Mouse (Mus musculus) lung, postnatal 0 days (tissue): Measurements from ENCODE around the gene B3gat1. TPM values are rescaled to one million over a fixed set of nuclear protein-coding genes. Genes with fewer than 3 reads are reported as not detected.

Experiments used
- ATAC-seq: fragments of 200-750 bp; cut with Nextera tagmentation; 2 replicates; pipeline ENCODE4 v1.8.0; 2017; ENCODE audit warnings: moderate library complexity
- DNase-seq: peaks from one replicate; pipeline ENCODE4 v3.0.0-alpha.2; 2016; ENCODE audit warnings: low spot score
- H3K27ac ChIP-seq: fragments of 300-500 bp; sonication (generic); 2 replicates; pipeline ENCODE4 v1.5.1; 2014; ENCODE audit warnings: antibody characterized with exemption, mild to moderate bottlenecking, low read length, mixed read lengths
- H3K27me3 ChIP-seq: fragments of 300-500 bp; sonication (generic); replicated peaks from 2 replicates; pipeline ENCODE4 v1.6.1; 2014; ENCODE audit warnings: low read length, mixed read lengths; ENCODE audit not compliant: insufficient read depth
- H3K36me3 ChIP-seq: fragments of 300-500 bp; sonication (generic); 2 replicates; pipeline ENCODE4 v1.6.1; 2014; ENCODE audit warnings: low read length, mixed read lengths; ENCODE audit not compliant: insufficient read depth
- H3K4me1 ChIP-seq: fragments of 300-500 bp; sonication (generic); 2 replicates; pipeline ENCODE4 v1.6.1; 2014; ENCODE audit warnings: antibody characterized with exemption, low read depth, low read length, mixed read lengths; ENCODE audit not compliant: insufficient read depth
- H3K4me2 ChIP-seq: fragments of 300-500 bp; sonication (generic); replicated peaks from 2 replicates; pipeline ENCODE4 v1.6.1; 2014; ENCODE audit warnings: low read depth, mild to moderate bottlenecking, low read length, moderate library complexity, mixed read lengths
- H3K4me3 ChIP-seq: fragments of 300-500 bp; sonication (generic); 2 replicates; pipeline ENCODE4 v1.5.1; 2014; ENCODE audit warnings: low read depth, low read length
- H3K9ac ChIP-seq: fragments of 300-500 bp; sonication (generic); replicated peaks from 2 replicates; pipeline ENCODE4 v1.6.1; 2014; ENCODE audit warnings: low read depth, mild to moderate bottlenecking
- H3K9me3 ChIP-seq: fragments of 300-500 bp; sonication (generic); 2 replicates; pipeline ENCODE4 v1.6.1; 2016; ENCODE audit warnings: low read length, mixed read lengths
- CTCF ChIP-seq: IDR thresholded peaks from 2 replicates; pipeline ENCODE4 v1.5.1; 2016; ENCODE audit warnings: antibody characterized with exemption, mild to moderate bottlenecking
- EP300 ChIP-seq: IDR thresholded peaks from 2 replicates; pipeline ENCODE4 v1.6.1; 2016; ENCODE audit warnings: antibody characterized with exemption, mild to moderate bottlenecking, control low read depth
- WGBS: fragments of 180-500 bp; shearing (Covaris S2); extraction: QIAGEN DNeasy Blood & Tissue Kit; methylation state at CpG from one replicate; pipeline ENCODE4 v1.1.7; 2014; 5-methylcytosine and 5-hydroxymethylcytosine counted together
- polyA plus RNA-seq: library from polyadenylated mRNA; unstranded; fragments of >200 nt; fragmentation: Nextera tagmentation; extraction: Ambion mirVana; gene quantifications from 2 replicates; pipeline ENCODE4 v1.2.1, GENCODE M21; 2015

The B3gat1 gene
- polyA plus RNA-seq, 1 experiment from 2014 or later = not detected

DNA sequence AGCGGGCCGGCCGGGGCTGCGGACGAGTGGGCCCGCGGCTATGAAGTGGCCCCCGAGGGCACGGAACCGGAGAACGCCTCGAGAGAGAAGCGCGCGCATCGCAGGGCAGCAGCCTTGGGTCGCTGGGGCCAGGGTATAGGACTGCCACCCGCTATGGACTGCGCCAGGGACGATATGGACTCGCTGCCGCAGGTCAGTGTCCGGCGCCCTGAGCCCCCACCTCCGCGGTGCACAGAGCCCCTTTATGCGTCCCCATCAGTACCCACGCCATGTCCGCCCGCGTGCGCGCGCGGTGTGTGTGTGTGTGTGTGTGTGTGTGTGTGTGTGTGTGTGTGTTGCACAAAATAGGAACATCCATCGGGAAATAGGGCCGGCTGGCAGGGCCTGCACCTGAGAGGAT is 458 bp downstream of the B3gat1 start:
- peaks cover 15% of the 10 kb centered on the region for H3K27me3 ChIP-seq
- peak overlapping the region; percentile 55 for H3K4me2 ChIP-seq
- 3% methylated on average over 18 of the region's 37 CpGs for WGBS
- H3K4me3 ChIP-seq = peak overlapping the region; percentile 21; the same call in 1 of the 2 replicates
- no peaks in the 10 kb centered on the region for H3K4me1 ChIP-seq
- no peak overlapping the region for H3K27ac ChIP-seq
- ATAC-seq (no peak), DNase-seq (no peak)
- TF ChIP-seq EP300 (no peak), CTCF (no peak)
- H3K9ac ChIP-seq = no peak overlapping the region
- H3K36me3 ChIP-seq = no peaks in the 10 kb centered on the region
- no peaks in the 10 kb centered on the region for H3K9me3 ChIP-seq

DNA sequence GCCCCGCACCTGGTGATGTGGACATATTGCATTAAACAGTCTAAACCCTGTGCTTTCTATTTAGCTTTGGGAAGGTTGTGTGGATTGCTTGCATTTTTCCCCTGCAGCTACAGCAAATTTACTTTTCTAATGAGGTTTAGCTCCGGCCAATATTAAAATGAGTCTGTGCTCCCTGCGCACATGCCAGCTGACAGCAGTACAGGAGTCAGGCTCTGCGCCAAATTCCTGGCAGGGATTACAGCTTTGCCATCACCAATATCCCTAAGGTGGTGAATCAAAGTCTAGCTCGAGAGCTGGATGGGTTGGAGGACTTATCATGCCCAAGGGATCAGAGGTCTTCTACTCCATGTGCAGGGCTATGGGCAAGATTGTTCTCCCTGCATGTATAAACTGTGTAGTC is 3.6 kb downstream of the B3gat1 start:
- WGBS = 69% methylated on average over 5 of the region's 5 CpGs
- no peak for TF ChIP-seq CTCF
- TF ChIP-seq EP300 = no peak
- no peaks in the 10 kb centered on the region for H3K36me3 ChIP-seq

DNA sequence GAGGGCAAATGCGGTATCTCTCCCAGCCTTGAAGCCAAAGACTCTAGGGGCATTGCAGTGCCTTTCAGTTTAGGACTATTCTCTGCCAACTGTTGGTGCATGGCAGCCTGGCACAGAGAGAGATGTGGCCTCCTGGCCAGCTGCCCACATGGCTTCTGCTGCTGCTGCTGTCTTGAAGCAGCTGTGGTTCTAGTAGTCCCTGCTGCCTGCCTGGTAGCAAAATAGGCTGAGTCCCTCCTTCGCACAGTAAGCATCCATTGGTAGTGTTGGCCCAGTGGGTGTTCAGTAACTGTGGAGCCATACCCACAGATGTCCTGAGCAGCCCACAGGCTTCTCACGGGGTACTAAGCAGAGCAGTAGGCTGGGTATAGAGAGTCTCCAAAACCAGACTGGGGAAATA is 9.3 kb downstream of the B3gat1 start:
- Histone ChIP-seq H3K36me3 (no peaks in the 10 kb centered on the region), H3K4me1 (no peaks in the 10 kb centered on the region), H3K9me3 (no peaks in the 10 kb centered on the region), H3K4me3 (no peak overlapping the region), H3K4me2 (no peak overlapping the region), H3K9ac (no peak overlapping the region), H3K27ac (no peak overlapping the region), H3K27me3 (no peaks in the 10 kb centered on the region)
- no peak for TF ChIP-seq EP300
- no peak for TF ChIP-seq CTCF
- 80% methylated on average over 3 of the region's 3 CpGs for WGBS
- DNase-seq (no peak), ATAC-seq (no peak)

More for the DNA sequence above, 3.6 kb downstream of the B3gat1 start:
- DNase-seq (no peak), ATAC-seq (no peak)
- H3K4me2 ChIP-seq = no peak overlapping the region
- no peaks in the 10 kb centered on the region for H3K4me1 ChIP-seq
- no peaks in the 10 kb centered on the region for H3K9me3 ChIP-seq
- H3K27me3 ChIP-seq = peaks cover 15% of the 10 kb centered on the region
- H3K4me3 ChIP-seq = no peak overlapping the region
- H3K27ac ChIP-seq = no peak overlapping the region
- H3K9ac ChIP-seq = no peak overlapping the region

DNA sequence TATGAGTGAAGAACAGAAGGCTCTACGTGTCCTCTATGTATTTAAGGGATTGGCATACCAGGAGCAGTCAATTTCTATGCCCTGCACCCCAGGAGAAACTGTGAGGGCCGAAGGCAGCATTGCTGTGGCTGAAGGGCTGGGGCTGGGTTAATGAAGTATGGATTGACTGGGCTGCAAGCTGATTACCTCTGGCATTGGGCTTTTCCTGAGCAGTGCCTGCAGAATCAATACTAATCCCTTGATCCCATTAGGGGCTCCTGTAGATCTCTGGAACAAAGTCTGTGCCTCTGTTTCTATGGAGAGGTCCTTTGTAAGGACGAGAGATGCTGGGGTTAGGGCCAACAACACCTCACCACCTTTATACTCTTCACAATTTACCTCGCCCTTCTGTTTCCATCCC is 13.6 kb downstream of the B3gat1 start:
- Histone ChIP-seq H3K27me3 (no peaks in the 10 kb centered on the region), H3K4me1 (no peaks in the 10 kb centered on the region), H3K9ac (no peak overlapping the region), H3K4me3 (no peak overlapping the region), H3K27ac (no peak overlapping the region), H3K36me3 (no peaks in the 10 kb centered on the region), H3K4me2 (no peak overlapping the region), H3K9me3 (no peaks in the 10 kb centered on the region)
- TF ChIP-seq CTCF (no peak), EP300 (no peak)
- WGBS = 50% methylated on average over 4 of the region's 4 CpGs
- ATAC-seq (no peak), DNase-seq (no peak)

DNA sequence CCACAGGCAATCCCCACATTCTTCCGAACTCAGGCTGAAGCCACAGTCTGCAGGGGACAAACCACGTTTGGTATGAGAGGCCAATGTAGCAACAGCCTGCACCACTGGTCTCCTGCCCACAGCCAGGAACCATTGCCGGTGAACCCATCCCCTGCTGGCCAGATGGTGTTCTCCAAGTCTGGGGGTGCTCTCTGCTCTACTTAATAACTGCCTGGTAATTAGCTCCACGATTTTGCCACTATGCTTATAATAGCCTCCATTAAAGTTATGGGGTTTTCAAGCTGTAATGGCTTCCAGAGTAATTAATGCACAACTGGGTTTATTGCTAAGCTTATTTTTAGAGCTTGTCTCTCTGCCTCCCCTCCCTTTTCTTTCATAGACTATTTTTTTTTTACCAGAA is 15.4 kb downstream of the B3gat1 start:
- no peak for DNase-seq
- Histone ChIP-seq H3K36me3 (no peaks in the 10 kb centered on the region), H3K9me3 (no peaks in the 10 kb centered on the region), H3K27ac (no peak overlapping the region), H3K4me2 (no peak overlapping the region), H3K27me3 (no peaks in the 10 kb centered on the region), H3K9ac (no peak overlapping the region), H3K4me3 (no peak overlapping the region), H3K4me1 (no peaks in the 10 kb centered on the region)
- no peak for ATAC-seq
- 67% methylated on average over 4 of the region's 4 CpGs for WGBS
- TF ChIP-seq CTCF (no peak), EP300 (no peak)

DNA sequence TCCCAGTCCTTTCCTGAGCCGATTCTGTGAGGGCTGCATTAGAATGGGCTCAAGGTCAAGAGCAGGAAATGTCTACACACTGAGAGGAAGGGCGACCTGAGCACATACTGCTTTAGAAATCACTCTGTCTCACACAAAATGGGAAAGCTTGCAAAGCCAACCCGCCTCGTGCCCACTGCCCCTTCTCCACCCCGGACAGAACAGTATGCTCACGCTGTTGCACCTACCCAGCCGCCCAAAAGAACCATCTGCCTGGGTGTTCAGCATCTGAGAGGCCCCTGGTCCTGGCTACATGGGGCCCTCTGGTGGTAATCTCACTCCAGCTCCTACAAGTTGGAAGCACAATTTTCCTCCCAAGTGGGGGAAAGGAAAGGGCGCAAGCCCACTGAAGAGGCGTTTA is 26.6 kb downstream of the B3gat1 start:
- TF ChIP-seq CTCF (peak; percentile 51), EP300 (no peak)
- ATAC-seq = no peak
- H3K4me3 ChIP-seq = no peak overlapping the region
- H3K27ac ChIP-seq = no peak overlapping the region
- no peaks in the 10 kb centered on the region for H3K4me1 ChIP-seq
- 28% methylated on average over 9 of the region's 9 CpGs for WGBS
- H3K27me3 ChIP-seq = no peaks in the 10 kb centered on the region
- H3K9ac ChIP-seq = no peak overlapping the region
- no peak for DNase-seq
- H3K9me3 ChIP-seq = no peaks in the 10 kb centered on the region
- no peak overlapping the region for H3K4me2 ChIP-seq
- H3K36me3 ChIP-seq = no peaks in the 10 kb centered on the region

DNA sequence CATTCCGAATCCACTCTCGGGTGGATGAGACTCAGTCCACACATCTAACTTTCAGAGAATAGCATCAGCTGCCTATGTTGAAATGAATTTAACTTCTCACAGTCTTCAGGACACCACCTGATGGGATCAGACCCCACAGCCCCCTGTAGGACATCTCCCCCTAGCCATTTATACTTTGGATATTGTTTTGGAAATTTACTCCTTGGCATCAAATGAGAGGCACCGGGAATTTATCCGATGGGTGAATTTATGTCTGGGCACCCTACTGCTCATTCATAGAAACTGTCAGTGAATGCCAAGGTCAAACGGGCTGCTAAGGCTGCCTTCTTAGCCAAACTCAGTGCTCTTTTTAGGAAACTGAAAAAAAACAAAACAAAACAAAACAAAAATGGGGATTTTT is 27.0 kb downstream of the B3gat1 start:
- no peak for ATAC-seq
- no peak overlapping the region for H3K27ac ChIP-seq
- DNase-seq = no peak
- H3K9ac ChIP-seq = no peak overlapping the region
- H3K4me3 ChIP-seq = no peak overlapping the region
- no peaks in the 10 kb centered on the region for H3K4me1 ChIP-seq
- TF ChIP-seq CTCF = no peak
- no peak for TF ChIP-seq EP300
- no peaks in the 10 kb centered on the region for H3K27me3 ChIP-seq
- WGBS = 77% methylated on average over 5 of the region's 5 CpGs
- H3K36me3 ChIP-seq = no peaks in the 10 kb centered on the region
- H3K9me3 ChIP-seq = no peaks in the 10 kb centered on the region
- no peak overlapping the region for H3K4me2 ChIP-seq
